Mouse (Mus musculus): ENCODE data around the gene Zfp800.

GRCm38 (mm10) chr6:28232618-28233361 lies 165.0 kb downstream of the Zfp800 start:
- TF ChIP-seq ETS1 (IDR thresholded peaks at IDR 0.05; ENCODE audit: low read depth, low read length) (peak; percentile 84), ZNF384 (IDR thresholded peaks at IDR 0.05; ENCODE audit: low read depth, low read length) (no peak)

Data from MEL (cell line).